Mouse (Mus musculus): ENCODE measurements at regions not wholly inside any gene's neighbourhood (a gene's known extent, or its start where the extent isn't known, plus 50 kb on each side); places are given as distances from the start of the nearest gene placed in this dataset.

DNA sequence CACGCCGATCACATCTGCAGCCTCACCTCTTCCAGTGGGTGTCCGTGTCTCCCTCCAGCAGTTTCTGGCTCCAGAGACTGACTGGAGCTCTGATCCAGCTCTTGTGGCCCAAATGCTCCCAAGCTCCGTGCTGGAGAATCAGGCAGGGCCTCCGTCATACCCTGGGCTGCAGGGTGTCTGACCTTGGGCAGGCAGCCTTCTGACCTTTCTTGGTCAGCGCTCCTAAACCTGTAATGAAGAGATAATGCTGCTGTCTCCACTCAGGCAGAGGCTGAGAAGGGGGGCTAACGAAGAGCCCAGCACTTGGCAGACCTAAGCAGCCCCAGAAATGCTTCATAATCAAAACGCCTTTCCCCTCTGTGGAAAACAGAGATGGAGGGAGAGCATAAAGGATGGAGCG is 89.9 kb upstream of the Mef2a start:
- DNase-seq (ENCODE audit: low read depth): no peak

DNA sequence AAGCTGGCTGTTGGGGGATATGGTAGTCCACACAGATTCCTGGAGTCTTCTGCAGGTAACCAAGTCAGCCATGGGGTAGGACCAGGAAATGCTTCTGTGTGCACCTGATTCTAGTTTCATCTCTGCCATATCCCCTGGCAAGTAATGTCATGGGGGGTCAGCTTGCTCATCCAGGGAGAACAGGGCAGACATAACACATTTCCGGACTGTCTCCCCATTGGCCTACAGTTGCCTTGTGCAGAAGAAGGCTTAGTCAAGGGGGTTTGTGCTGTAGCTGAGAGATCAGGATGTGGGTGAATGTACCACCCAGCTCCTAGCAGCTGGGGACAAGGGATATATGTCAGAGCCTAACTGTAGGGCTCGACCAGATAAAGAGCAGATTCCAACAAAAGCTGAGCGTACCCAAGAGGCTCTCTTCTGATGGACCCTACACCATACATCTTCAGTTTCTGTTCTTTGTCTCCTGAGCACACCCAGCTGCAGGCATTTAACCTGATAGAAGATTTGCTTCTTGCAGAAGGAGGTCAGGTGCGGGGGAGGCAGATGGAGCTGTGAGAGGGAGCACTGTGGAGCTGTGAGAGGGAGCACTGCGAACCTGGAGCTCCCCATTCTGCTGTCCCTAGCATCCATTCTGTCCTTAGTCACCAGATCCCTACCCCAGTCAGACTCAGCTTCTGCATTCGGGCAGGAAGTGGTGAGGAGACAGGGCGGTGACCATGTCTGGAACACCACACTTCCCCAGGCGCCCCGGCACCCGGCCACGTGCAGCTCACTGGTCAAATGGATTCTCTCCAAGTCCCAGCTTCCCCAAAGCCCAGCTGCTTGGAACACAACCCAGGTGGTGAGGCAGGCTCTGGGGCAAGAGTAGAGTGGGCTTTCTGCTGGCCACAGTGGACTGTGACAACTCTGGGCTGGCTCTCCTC is 88.9 kb upstream of the Mef2a start:
- peak; percentile 67 for DNase-seq (ENCODE audit: low read depth)

DNA sequence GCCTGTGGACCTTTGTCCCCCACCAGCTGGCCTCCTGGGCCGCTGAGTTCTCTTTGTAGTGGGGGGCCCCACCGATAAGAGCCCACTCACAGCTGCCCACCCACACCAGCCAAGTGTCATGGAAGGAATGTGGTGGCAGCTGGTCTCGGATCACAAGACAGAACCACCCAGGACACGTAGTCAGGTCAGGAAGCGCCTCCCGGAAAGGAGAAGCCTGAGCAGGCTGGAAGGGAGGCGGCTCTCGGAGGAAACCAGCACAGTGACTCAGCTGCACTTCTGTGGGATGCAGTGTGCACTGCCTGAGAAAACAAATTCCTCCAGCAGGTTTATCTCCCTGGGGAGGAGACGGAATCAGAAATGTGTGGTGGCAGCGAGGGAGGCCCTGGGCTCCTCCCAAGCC is 87.2 kb upstream of the Mef2a start:
- no peak for DNase-seq (ENCODE audit: low read depth)

DNA sequence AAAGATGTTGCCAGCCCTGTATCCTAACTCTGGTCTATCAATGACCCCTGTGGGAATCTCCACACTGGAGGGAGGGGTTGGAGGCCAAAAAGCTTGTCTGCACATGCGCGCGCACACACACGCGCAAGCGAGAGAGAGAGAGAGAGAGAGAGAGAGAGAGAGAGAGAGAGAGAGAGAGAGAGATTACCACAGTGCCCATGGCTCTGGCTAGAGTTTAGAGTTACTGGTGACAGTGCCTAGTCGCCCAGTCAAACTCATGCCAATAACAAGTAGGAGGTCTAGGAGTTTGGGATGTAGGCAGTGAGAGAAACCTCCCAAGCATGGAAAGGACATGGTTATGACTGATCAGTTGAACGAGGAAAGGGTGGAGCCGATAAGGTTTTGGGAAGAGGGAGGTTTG is 86.6 kb upstream of the Mef2a start:
- no peak for DNase-seq (ENCODE audit: low read depth)

DNA sequence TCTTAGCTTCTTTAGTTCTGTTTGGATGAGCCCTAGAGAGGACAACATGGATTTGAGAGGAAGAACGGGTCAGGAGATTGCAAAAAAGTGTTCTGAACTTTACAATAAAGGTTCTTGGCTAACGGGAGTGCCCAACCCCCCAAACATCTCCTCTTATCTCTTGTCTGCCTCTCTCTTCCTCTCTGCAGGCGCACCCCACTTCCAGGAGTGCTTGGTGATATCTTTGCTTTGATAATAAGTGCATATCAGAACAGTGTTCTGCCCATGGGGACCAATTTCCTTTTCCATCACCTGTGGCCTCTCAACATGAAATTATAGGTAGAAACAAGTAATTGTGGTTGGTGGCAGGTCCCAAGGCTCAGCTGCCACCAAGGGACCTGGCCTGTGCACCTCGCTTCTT is 86.0 kb upstream of the Mef2a start:
- no peak for DNase-seq (ENCODE audit: low read depth)

DNA sequence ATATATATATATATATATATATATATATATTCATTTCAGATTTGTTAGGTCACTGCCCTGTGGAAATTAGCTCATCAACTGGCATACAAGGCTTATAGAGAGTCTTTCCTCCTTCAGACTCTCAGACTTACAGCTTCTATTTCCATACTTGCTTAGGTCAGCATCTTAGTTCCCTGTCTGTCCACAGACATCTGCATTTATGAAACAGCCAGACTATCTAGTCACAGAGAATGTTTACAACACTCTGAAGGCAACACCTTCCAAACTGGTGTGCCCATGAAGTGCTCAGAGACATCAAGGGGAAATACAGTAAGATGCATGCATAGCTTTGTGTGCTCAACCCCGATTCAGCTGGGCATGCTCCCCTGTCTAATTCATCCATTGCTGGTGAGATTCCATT is 85.2 kb upstream of the Mef2a start:
- DNase-seq (ENCODE audit: low read depth): no peak

DNA sequence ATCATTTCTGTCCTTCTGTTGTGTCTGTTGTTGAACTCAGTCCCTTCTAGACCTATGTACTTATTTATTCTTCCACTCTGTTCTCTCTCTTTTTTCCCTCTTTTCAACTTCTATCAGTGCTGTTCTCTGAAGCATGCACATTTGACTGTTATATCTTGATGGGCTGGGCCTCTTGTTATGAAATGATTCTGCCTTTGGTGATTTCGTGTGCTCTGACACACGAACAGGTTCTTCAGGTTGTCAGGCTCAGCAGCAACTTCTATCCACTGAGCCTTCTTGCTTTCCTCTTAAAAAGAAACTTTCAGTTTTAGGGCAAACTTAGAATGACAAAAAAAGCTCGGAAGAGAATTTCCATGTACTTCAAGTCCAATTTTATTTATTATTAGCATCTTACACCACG is 83.4 kb upstream of the Mef2a start:
- no peak for DNase-seq (ENCODE audit: low read depth)

DNA sequence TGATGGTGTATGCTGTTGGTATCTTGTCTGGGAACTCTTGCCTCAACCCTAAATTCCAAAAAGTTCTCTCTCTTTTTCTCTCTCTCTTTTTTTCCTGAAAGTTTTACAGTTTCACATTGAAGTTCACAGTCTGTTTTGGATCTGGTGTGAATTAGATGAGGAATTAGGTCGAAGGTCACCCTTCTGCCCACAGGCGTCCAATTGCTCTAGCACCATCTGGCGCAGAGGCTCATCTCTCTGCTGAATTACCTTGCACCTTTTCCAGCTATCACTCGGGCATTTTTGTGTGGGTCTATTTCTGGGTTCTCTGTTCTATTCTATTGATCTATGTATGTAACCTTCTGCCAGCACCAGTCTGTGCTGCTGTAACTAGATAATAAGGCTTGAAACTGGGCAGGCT is 81.8 kb upstream of the Mef2a start:
- no peak for DNase-seq (ENCODE audit: low read depth)

DNA sequence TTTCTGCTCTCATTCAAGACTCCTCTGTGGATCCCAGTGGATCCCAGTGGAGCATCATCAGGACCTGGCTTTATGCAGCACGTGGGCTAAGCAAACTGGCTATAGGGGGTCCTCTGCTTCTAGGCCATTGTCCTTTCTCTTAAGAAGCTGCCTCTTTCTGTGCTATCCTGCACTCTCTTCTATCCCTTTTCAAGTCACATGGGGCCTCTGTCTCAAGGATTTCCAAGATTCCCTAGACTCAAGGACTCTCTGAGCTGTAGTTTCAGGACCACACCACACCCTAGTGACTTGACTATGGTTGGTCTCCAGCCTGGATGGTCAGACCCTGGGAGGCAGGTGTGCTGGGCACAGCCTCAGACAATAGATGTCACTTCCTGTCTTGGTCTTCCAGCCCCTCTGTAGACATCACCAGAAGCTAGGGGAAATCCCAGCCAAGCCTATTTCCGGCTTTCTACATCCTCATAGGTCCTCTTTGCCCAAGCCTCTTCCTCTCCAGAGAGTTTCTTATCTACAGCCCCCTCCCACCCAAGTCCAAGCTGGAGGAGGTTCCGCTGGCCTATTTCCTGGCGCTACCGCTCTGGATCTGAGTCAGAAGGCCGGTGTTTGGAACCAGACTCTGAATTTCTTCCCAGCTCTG is 78.6 kb upstream of the Mef2a start:
- no peak for DNase-seq (ENCODE audit: low read depth)

DNA sequence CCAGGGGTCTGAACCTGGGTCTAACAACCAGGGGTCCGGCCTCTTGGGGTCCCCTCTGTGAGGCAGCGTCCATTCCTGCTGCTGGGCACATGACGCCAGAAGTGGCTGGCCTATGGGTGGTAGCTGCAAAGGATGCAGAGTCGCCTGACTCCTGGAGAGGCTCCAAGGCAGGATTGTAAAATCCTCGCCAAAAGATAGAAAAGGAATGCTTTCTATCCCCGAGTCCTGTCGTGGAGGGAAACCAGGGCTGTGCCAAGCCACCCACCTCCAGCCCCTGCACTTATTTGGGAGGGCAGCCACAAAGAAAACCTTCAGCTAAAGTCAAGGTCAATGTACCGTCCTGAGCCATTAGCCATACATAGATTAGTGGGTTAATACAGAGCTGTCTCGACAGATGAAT is 73.9 kb upstream of the Mef2a start:
- no peak for DNase-seq (ENCODE audit: low read depth)

DNA sequence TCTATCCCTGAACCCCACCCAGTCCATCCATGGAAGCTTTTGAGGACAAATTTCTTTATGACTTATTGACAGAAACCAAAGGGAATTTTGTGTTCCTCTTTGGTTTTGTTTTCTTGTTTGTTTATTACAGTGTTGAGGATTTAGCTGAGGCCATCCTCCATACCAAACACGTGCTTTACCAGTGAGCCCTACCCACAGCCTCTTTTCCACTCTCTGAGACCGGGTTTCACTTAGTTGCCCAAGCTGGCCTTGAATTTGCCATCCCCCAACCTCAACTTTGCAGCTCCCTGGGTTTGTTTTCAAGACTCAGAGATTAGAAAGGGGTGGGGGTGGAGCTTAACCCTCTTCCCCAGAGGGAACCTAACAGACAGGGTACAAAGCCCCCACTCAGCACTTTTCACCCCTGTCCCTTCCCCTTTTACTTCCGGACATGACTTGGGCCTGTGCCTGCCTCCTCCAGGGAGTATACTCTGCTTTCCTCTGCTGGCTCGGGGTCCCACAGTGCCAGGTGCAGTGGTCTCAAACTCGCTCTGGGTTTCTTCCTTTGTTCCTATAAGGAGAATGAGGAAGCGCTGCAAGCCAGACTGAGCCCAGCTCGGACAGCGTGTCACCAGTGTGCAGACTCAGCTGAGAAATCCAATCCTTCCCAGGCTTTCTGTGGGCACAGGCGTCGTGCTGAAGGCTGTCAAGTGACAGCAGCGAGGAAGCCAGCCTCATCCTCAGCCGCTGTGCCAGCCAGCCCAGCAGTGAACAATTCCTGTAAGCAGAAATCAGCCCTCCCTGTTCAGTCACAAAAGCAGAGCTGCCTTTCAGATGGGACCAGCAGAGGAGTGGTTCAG is 72.8 kb upstream of the Mef2a start:
- no peak for DNase-seq (ENCODE audit: low read depth)

DNA sequence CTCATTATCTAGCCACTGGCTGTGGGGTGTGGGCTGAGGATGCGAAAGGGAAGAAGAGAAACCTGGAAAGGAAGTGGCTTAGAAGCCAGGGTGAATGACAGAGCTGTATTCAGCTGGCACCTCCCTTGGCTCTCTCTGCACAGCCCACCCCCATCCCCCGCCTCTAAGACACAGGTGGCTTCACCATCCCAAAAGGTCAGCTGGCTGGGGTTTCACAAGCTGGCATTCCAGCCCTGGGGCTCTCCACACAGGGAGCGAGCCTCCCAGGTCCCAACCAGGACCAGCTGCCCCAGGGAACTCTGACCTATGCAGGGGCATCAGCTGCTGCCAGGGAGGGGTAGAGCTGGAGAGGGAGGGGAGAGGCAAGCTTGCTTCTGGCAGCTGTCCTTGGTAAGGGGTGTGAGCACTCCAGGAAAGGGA is 71.9 kb upstream of the Mef2a start:
- no peak for DNase-seq (ENCODE audit: low read depth)

DNA sequence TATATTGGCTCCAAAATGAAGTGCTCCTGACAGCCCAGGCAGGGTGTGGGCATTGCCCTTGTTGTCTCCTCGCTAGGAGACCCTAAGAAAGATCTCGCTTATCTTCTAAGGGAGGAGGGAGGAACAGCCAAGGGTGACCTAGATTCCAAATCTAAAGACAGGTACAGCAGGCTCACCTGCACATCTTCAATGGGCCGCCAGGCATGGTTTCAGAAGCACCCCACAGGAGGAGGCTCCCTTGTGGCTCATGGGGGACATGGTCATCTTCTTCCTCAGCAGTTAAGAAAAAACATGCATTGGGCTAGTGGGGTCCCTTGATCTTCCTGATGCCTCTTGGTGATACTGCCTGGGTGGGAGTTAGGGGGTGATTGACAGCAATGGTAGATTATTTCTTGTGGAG is 71.0 kb upstream of the Mef2a start:
- DNase-seq (ENCODE audit: low read depth): no peak

DNA sequence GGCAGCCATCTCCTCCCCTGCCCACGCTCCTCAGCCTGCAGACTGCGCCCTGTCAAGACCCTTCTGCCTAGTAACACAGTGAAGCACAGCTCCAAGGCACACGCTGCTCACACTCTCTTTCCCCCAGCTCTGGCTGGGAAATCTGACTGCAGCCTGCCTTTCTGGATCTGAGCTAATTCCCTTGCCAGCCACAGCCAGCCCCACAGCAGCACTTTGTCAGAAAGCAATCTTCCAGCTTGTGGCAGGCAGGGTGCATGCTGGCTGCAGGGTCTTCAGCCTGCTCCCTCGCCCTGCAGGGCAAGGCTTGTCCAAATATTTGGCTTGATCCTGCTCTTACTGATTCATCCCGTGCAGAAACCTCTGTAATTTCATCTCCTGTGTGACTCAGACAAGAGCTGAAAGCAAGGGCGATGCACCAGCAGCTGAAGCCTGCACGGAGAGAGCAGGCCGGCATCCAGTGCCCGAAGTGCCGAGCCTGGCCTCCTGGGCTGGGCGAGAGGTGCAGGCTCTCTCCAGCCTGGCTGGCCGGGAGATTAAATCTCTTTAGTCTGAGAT is 70.4 kb upstream of the Mef2a start:
- DNase-seq (ENCODE audit: low read depth): peak; percentile 68

DNA sequence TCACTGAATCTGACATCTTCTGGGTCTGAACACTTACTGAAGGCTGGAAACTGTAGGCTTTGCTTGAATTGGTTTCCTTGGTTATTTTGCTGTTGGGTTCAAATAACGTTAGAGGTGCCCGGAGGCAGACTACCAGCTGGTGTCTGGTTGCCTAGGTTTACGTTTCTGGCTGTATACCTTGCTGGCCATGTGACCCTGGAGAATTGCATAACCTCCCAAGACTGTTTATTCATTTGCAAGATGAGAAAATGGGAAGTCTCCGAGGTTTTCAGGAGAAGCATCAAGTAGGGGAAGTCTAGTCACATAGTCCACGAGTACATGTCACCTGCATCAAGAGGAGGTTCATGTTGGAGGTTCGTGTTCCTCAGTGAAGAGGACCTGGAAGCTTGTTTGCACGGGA is 69.6 kb upstream of the Mef2a start:
- no peak for DNase-seq (ENCODE audit: low read depth)

DNA sequence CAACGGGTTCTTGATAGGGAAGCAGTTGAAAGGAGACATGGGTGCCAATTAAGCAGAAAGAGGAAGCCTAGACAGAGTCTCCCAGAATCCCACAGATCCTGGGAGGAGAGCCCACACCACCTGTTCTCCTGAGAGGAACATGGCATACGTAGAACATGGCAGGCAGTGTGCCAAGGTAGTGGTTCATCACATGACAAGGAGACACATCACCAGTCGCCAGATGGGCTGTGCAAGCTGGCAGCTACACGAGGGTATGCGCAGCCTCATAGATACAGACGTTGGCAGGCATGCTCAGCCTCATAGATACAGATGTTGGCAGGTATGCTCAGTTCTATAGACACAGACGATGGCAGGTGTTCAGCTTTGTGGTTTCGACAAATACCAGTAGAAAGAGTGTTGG is 68.1 kb upstream of the Mef2a start:
- DNase-seq (ENCODE audit: low read depth): no peak

DNA sequence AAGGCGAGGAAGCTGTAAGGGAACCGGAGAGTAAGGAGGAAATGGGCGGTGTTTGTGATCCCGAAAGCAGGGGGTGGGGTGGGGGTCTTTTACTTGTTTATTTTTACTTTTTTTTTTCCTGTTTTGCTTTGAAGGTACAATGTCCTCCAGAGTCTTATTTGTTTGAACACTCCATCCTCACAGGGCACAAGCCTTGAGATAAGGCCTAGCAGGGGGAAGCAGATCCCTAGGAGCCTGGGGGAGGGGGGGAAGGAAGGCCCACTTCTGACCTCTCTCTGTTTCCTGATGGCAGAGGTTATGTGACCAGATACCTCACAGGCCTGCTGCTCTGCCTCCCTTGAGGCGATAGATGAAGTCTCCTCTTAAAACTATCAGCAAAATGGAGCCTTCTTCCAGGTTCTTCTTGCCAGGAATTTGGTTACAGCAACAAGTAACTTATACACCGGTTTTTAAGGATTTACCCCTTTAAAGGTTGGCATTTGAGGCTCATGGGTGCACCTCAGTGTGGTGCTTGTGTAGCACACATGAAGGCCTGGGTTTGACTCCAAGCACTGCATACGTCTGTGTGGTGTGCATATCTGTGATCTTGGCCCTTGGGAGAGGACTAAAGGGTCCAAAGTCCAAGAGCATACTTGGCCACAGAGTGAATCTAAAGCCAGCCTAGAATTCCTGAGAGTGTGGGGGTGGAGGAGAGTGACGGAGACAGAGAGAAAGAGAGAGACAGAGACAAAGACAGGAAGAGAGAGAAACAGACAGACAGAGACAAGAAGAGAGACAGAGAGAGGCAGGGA is 64.8 kb upstream of the Mef2a start:
- no peak for DNase-seq (ENCODE audit: low read depth)

DNA sequence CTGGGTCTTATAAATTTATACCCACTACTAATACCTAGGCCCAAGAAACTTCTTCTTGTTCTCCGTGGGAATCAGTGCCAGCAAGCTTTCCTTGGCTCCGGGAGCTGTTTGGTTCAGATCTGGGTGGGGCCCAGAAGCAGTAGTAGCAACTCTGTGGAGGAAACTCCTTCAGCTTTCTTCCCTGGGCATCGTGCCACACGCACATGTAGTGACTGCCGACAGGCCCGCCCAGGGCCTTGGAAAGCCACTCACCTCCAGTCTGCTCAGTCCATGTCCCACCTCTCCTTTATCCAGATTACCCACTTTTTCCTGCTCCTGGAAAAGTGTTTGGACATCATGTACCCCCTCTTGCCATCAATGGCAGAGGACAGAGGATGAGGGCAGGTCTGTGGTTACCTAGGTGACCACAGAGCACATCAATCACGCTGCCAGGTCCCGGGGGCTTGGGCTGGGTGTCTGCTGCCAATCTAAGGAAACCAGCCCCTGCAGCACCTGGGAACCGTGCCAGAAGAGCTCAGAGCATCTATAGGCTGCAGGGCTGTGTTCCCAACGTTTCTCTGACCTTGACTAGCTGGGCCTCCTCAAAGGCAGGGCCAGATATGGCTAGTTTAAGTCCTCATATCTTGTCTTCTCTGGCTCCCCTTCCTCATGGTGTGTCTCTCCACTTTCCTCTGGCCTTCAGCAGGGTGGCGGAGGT is 63.1 kb upstream of the Mef2a start:
- DNase-seq (ENCODE audit: low read depth): peak; percentile 65

DNA sequence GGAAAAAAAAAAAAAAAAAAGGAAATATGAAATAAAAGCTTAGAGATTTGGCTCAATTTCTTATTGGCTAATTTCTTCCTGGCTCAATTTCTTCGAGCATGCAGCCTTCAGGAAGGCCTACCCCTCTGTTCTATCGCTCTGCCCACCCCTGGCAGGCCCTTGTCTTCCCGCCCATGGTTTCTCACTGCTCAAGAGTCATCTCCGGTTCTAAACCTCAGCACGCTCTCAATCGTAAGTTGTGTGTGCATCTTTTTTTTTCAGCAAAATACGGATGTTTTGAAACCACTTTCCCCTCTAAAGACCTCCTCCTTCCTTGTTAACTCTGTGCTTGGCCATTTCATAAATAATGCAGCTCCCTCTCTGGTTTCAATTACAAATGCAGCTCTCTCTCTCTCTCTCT is 58.3 kb upstream of the Mef2a start:
- DNase-seq (ENCODE audit: low read depth): no peak

DNA sequence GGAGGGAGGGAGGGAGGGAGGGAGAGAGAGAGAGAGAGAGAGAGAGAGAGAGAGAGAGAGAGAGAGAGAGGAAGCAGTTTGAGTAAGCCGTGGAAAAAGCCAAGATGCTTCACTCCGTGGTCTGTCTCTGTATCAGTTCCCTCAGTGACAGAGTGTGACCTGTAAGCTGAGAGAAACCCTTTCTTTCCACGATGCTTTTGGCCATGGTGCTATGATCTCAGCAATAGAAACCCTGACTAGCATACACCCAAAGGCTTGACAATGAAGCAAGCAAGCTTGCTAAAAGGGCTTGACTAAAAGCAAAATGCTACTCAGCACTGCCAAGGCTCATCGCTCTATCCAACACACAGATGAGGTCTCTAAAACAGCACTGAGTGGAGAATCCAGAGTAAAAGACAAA is 57.4 kb upstream of the Mef2a start:
- DNase-seq (ENCODE audit: low read depth): no peak

All from fibroblast of lung, adult 2 months (primary cell).